Mouse (Mus musculus) lung, adult 2 months (tissue): ENCODE measurements around the gene Mast4.

Experiments
- CTCF ChIP-seq: fragments of 200-500 bp; IDR thresholded peaks from 2 replicates; pipeline ENCODE4 v1.5.1; 2011; ENCODE audit warnings: mild to moderate bottlenecking, low read length, control low read depth; ENCODE audit not compliant: insufficient read depth
- POLR2A ChIP-seq: fragments of 200-500 bp; IDR thresholded peaks from 2 replicates; pipeline ENCODE4 v1.6.1; 2011; ENCODE audit warnings: low read depth, mild to moderate bottlenecking, control low read depth, low read length, borderline replicate concordance; ENCODE audit errors: extremely low read depth

GRCm38 (mm10) chr13:102936233-102936632 is 398.1 kb downstream of the Mast4 start:
- TF ChIP-seq CTCF (no peak), POLR2A (no peak)
